Mouse (Mus musculus) limb, embryonic 10.5 days (tissue): ENCODE measurements around the gene Clpp. TPM values are rescaled to one million over a fixed set of nuclear protein-coding genes. Genes with fewer than 3 reads are reported as not detected.

ENCODE experiments used
- DNase-seq: peaks from one replicate; pipeline ENCODE4 v3.0.0-alpha.2; 2017; ENCODE audit warnings: low spot score
- H3K27ac ChIP-seq: fragments of 300-500 bp; sonication (generic); 2 replicates; pipeline ENCODE4 v1.5.1; 2016; ENCODE audit warnings: mild to moderate bottlenecking
- H3K27me3 ChIP-seq: fragments of 300-500 bp; sonication (generic); 2 replicates; pipeline ENCODE4 v1.6.1; 2016; ENCODE audit warnings: low read depth, mild to moderate bottlenecking; ENCODE audit not compliant: poor library complexity, severe bottlenecking
- H3K36me3 ChIP-seq: fragments of 300-500 bp; sonication (generic); 2 replicates; pipeline ENCODE4 v1.6.1; 2016; ENCODE audit warnings: mild to moderate bottlenecking, moderate library complexity
- H3K4me1 ChIP-seq: fragments of 300-500 bp; sonication (generic); 2 replicates; pipeline ENCODE4 v1.6.1; 2016
- H3K4me3 ChIP-seq: fragments of 300-500 bp; sonication (generic); 2 replicates; pipeline ENCODE4 v1.5.1; 2016; ENCODE audit warnings: mild to moderate bottlenecking, moderate library complexity
- H3K9me3 ChIP-seq: fragments of 300-500 bp; sonication (generic); replicated peaks from 2 replicates; pipeline ENCODE4 v1.6.1; 2016; ENCODE audit warnings: mild to moderate bottlenecking
- WGBS: fragments of 180-500 bp; shearing (Covaris S2); methylation state at CpG from one replicate; pipeline ENCODE4 v1.1.7; 2016; 5-methylcytosine and 5-hydroxymethylcytosine counted together
- polyA plus RNA-seq: library from polyadenylated mRNA; unstranded; fragments of >200 nt; fragmentation: Nextera tagmentation; extraction: Ambion mirVana; gene quantifications from 2 replicates; pipeline ENCODE4 v1.2.1, GENCODE M21; 2016

Gene Clpp
- polyA plus RNA-seq, 1 experiment from 2014 or later, result 189 TPM

DNA sequence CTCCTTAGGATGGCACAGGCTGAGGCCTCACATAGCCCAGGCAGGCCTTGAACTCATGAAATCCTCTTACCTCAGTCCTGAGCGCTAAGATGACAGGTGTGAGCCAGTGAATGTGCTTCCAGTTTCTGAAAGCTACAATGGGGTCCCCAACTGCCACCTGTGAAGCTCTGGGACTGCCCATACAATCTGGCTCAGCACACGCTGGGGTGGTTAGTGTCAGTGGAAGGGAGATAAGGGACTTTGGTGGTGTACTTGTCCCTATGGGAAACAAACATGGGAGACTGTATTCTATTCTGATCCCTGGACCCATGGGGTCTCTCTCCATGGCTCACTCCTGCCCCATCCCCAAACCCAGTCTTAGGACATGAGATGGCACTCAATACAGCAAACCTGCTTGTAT is 29.6 kb downstream of the Clpp start:
- Histone ChIP-seq H3K36me3 (peaks cover 57% of the 10 kb centered on the region), H3K4me3 (no peak overlapping the region), H3K27me3 (no peaks in the 10 kb centered on the region), H3K4me1 (no peaks in the 10 kb centered on the region), H3K9me3 (no peaks in the 10 kb centered on the region), H3K27ac (no peak overlapping the region)
- no peak for DNase-seq
- 85% methylated on average over 2 of the region's 2 CpGs for WGBS

DNA sequence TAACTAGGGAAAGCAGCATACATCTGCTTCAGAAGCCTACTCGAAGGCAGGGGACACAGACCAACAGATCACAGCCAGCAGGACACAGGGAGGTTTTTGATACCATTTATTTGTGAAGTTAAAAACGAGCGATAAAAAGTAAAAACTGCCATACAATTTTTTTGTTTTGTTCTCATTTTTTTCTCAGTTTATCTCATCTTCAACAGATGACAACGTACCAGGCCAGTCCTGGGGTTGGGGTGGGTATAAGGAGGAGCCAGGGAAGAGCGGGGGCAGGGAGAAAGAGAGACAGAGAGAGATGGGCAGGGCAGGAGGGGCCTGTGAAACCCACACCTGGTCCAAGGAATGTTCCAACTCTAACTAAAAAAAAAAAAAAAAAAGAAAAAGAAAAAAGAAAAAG is 30.9 kb downstream of the Clpp start:
- no peaks in the 10 kb centered on the region for H3K4me1 ChIP-seq
- no peak for DNase-seq
- H3K27ac ChIP-seq, result no peak overlapping the region
- H3K36me3 ChIP-seq, result peaks cover 70% of the 10 kb centered on the region
- H3K4me3 ChIP-seq, result no peak overlapping the region
- H3K9me3 ChIP-seq, result no peaks in the 10 kb centered on the region
- no peaks in the 10 kb centered on the region for H3K27me3 ChIP-seq
- WGBS, result 94% methylated on average over 5 of the region's 5 CpGs

DNA sequence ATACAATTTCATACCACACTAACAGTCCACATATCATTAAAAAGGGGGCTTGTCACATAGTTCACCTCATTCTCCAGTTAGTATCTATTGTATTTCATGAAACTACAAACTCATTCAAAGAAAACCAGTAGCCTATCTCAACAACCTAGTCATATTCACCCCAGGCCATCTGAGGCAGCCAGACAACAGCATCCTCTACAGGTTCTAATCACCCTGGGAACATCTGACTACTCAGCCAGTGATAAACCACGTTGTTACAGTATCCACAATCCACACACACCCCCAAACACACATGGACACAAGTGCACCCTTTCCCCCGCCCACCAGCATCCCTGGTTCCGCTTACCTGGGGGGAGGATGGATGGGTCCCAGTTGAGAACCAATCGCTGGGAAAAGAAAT is 37.4 kb downstream of the Clpp start:
- Histone ChIP-seq H3K27ac (no peak overlapping the region), H3K9me3 (no peaks in the 10 kb centered on the region), H3K27me3 (no peaks in the 10 kb centered on the region), H3K4me1 (peaks cover 15% of the 10 kb centered on the region), H3K36me3 (peaks cover 71% of the 10 kb centered on the region), H3K4me3 (no peak overlapping the region)
- no peak for DNase-seq
- 91% methylated on average over 4 of the region's 4 CpGs for WGBS

DNA sequence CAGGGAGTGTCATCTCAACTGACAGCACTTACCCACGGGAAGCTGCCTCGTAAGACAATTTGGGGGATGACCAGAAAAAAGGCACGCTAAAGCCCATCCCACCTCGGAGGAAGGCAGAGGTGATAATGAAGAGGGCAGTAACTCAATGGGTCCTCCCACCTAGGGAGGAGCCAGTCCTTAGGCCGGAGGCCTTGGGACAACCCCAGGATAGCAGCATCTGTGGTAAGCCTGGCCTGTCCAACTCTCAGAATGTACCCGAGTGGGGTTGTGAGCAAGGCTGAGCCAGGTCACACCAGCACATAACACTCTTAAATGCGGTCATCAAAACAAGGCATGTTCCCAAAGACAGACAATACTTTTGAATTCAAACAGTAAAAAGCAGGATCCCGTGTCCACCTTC is 39.6 kb downstream of the Clpp start:
- Histone ChIP-seq H3K27ac (no peak overlapping the region; the same call in 1 of the 2 replicates), H3K36me3 (peaks cover 49% of the 10 kb centered on the region)

DNA sequence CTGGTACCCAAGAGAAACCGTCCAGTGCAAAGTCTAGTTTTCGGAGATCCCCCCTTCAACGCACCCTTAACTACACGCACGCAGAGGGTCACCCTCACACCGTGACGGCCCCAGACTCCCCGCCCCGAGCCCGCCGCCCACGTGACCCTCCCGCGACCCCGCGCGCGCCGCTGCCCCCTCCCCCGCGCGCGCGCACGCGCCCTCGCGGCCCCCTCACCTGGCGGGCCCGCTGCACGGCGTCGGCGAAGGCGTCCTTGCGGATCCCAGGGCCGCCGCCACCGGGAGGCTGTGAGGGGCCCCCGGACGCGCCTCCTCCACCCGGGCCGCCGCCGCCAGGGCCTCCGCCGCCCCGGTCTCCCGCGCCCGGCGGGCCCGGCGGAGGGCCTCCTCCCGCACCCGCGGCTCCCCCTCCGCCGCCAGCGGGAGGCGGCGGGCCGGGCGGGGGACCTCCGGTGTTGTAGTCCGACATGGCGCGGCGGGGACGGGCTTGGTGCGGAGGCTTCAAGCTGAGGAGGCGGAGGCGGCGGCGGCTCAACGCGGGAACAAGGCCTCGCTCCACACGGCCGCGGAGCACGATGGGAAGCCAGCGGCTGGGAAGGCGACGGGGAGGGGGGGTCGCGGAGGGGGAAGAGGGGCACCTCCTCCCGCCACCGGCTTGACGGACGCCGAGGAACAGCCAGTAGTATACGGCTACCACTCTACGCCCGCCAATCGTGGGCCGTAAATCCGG is 41.0 kb downstream of the Clpp start, which contains the start of gene Khsrp:
Gene Khsrp (minus strand): TSS at position 592 of the 730 bp plus-strand sequence.
- Histone ChIP-seq H3K27me3 (no peaks in the 10 kb centered on the region), H3K27ac (peak within 1 kb of the TSS; percentile 100), H3K4me1 (peaks cover 18% of the 10 kb centered on the region), H3K9me3 (no peaks in the 10 kb centered on the region), H3K36me3 (peaks cover 35% of the 10 kb centered on the region), H3K4me3 (peak within 1 kb of the TSS; percentile 90)
- DNase-seq, result peak; percentile 95
- WGBS, result under 1% methylated on average over 83 of the region's 99 CpGs

More for the DNA sequence above, 39.6 kb downstream of the Clpp start:
- no peaks in the 10 kb centered on the region for H3K27me3 ChIP-seq
- H3K4me3 ChIP-seq, result peak overlapping the region; percentile 90
- 45% methylated on average over 8 of the region's 8 CpGs for WGBS
- DNase-seq, result no peak
- H3K9me3 ChIP-seq, result no peaks in the 10 kb centered on the region
- peaks cover 18% of the 10 kb centered on the region for H3K4me1 ChIP-seq

DNA sequence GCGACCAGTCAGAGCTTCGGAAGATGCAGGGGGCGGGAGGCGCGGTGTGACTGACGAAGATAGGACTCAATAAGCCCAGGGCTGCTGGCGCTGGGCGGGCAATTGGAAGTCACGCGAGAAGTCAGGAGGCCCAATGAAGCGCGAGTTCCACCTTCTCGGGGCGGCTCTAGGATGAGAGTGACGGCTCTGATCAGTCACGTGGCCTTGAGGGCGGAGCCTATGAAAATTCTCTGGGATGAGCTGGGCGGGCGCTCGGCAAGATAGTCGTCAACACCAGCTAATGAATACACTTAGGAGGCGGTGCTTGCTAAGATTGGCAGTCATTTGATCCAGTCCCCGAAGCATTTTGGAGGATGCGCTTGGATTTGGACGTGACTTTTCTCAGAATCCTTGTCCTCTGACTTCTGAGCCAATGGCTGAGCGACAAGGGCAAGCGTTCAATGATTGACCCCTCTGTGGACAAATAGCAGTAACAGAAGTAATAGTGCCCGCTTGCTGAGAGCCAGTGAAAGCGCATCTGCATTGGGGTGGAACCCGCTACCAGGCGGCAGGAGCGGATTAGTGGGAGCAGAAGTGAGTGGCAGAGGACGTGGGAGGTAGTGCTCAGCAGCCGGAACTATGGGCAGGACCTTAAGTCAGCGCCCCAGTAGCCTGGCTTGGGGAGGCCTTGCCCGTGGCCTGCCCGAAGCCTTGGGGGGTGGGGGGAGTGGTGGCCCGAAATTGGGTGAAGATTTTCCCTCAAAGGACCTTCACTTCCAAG is 41.7 kb downstream of the Clpp start:
- Histone ChIP-seq H3K36me3 (peaks cover 27% of the 10 kb centered on the region), H3K9me3 (no peaks in the 10 kb centered on the region), H3K27me3 (peaks cover 5% of the 10 kb centered on the region; the same call in 1 of the 2 replicates), H3K4me3 (peak overlapping the region; percentile 90), H3K27ac (peak overlapping the region; percentile 100), H3K4me1 (peaks cover 18% of the 10 kb centered on the region)
- 1% methylated on average over 38 of the region's 38 CpGs for WGBS
- peak; percentile 86 for DNase-seq

DNA sequence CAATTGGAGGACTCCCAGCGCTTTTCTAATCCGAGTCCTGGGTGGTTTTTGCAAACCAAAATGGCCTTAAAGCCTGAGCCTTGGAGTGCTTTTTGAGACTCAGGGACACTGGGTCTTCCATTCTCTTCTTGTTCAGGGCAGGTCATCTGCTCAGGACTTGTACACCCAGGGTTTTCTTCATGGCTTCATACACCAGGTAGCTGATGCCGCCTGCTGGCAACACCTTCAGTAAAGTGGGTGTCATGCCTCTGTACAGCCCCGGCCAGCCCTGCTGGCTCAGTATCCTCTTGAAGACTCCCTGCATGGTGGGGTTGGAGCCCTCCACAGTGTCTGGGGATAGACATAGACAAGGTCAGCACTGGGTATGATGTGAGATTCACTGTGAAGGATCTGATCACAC is 42.7 kb downstream of the Clpp start:
- peak overlapping the region; percentile 90 for H3K4me3 ChIP-seq
- H3K27ac ChIP-seq, result no peak overlapping the region

DNA sequence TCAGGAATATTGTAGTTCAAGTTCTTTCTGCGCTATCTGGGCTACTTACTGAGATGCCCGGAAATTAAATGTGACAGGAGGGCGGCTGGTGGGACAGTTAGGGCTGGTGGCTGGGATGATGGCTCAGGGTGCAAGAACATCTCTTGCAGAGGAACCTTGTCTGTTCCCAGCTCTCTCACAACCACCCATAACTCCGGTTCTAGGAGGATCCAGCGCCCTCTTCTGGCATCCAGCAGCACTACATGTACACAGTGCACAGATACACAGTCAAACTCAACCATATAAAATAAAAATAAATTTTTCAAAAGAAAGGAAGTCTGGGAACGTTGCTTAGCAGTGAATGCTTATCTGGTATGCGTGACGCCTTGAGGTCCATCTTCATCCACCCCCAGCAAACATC is 48.9 kb downstream of the Clpp start:
- peaks cover 35% of the 10 kb centered on the region for H3K27me3 ChIP-seq
- 37% methylated on average over 8 of the region's 8 CpGs for WGBS
- no peaks in the 10 kb centered on the region for H3K9me3 ChIP-seq
- no peak overlapping the region for H3K4me3 ChIP-seq
- no peak for DNase-seq
- no peak overlapping the region for H3K27ac ChIP-seq
- no peaks in the 10 kb centered on the region for H3K36me3 ChIP-seq
- no peaks in the 10 kb centered on the region for H3K4me1 ChIP-seq

More for the DNA sequence above, 42.7 kb downstream of the Clpp start:
- H3K4me1 ChIP-seq, result peaks cover 18% of the 10 kb centered on the region
- 87% methylated on average over 4 of the region's 4 CpGs for WGBS
- peaks cover 17% of the 10 kb centered on the region for H3K36me3 ChIP-seq
- H3K27me3 ChIP-seq, result peaks cover 15% of the 10 kb centered on the region
- no peak for DNase-seq
- no peaks in the 10 kb centered on the region for H3K9me3 ChIP-seq

DNA sequence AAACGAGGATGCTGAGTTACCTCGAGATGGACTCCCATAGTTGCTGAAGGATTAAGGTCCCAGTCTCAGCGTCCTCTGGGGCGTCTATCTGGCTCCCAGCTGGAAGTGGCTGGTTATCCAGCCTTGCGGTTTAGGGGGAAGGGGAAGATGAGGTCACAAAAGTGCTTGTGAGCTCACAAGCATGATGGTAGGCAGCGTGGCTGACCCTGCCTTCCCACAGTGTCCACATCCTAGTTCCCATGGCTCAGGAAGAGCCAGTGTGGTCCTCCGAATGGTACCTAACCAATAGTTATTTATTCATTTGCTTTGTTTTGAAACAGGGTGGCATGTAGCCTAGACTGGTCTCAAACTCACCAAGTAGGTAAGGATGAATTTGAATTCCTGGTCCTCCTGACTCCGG is 51.4 kb downstream of the Clpp start, which contains the start of gene Slc25a41:
Gene Slc25a41 (minus strand): TSS at position 101 of the 400 bp plus-strand sequence.
- Histone ChIP-seq H3K27me3 (peaks cover 33% of the 10 kb centered on the region), H3K36me3 (no peaks in the 10 kb centered on the region), H3K4me1 (no peaks in the 10 kb centered on the region), H3K4me3 (no peak within 1 kb of the TSS), H3K9me3 (no peaks in the 10 kb centered on the region), H3K27ac (no peak within 1 kb of the TSS)
- no peak for DNase-seq
- WGBS, result 74% methylated on average over 8 of the region's 8 CpGs

Other genes starting within 250 kb of the Clpp start
- gene Nrtn, start 232.8 kb upstream of the Clpp start, polyA plus RNA-seq, result 10.8 and 12.7 TPM in 2 replicates
- gene Dus3l, start 225.5 kb upstream of the Clpp start, polyA plus RNA-seq, result 46.0 and 50.3 TPM in 2 replicates
- 1.5 and 2.2 TPM in 2 replicates for gene Prr22, start 220.1 kb upstream of the Clpp start, polyA plus RNA-seq
- gene Rfx2, start 159.3 kb upstream of the Clpp start, polyA plus RNA-seq, result 3.2 and 4.5 TPM in 2 replicates
- gene Acsbg2, start 115.9 kb upstream of the Clpp start, polyA plus RNA-seq, result not detected in 2 replicates
- 0.50 and 0.73 TPM in 2 replicates for gene 1700061G19Rik, start 114.8 kb upstream of the Clpp start, polyA plus RNA-seq
- 79.0 and 90.2 TPM in 2 replicates for gene Mllt1, start 54.9 kb upstream of the Clpp start, polyA plus RNA-seq
- gene Acer1, start 8.2 kb upstream of the Clpp start, polyA plus RNA-seq, result not detected in 2 replicates
- gene Alkbh7, start 7.0 kb downstream of the Clpp start, polyA plus RNA-seq, result 44.2 and 44.9 TPM in 2 replicates
- not detected in 2 replicates for gene Pspn, start 9.7 kb downstream of the Clpp start, polyA plus RNA-seq
- gene Gtf2f1, start 21.0 kb downstream of the Clpp start, polyA plus RNA-seq, result 76.4 and 80.8 TPM in 2 replicates
- gene Gm17949, start 21.2 kb downstream of the Clpp start, polyA plus RNA-seq, result 0.20 and 0.45 TPM in 2 replicates
- 47.0 and 48.8 TPM in 2 replicates for gene Khsrp, start 41.2 kb downstream of the Clpp start, polyA plus RNA-seq
- not detected in 2 replicates for gene Slc25a41, start 51.3 kb downstream of the Clpp start, polyA plus RNA-seq
- gene Crb3, start 68.8 kb downstream of the Clpp start, polyA plus RNA-seq, result 1.9 and 2.7 TPM in 2 replicates
- gene Slc25a23, start 69.6 kb downstream of the Clpp start, polyA plus RNA-seq, result 2.5 and 3.9 TPM in 2 replicates
- gene Dennd1c, start 88.2 kb downstream of the Clpp start, polyA plus RNA-seq, result 0.66 and 0.97 TPM in 2 replicates
- gene Tubb4a, start 97.5 kb downstream of the Clpp start, polyA plus RNA-seq, result 3.3 and 5.4 TPM in 2 replicates
- 7.4 and 7.8 TPM in 2 replicates for gene Tnfsf9, start 115.0 kb downstream of the Clpp start, polyA plus RNA-seq
- not detected in 2 replicates for gene Cd70, start 159.5 kb downstream of the Clpp start, polyA plus RNA-seq
- 0.15 TPM in 2 replicates for gene Tnfsf14, start 203.9 kb downstream of the Clpp start, polyA plus RNA-seq
- 0.03 and 0.15 TPM in 2 replicates for gene C3, start 237.8 kb downstream of the Clpp start, polyA plus RNA-seq